7 mouse cellular contexts compared by ENCODE assay signal in the genomic region with DNA sequence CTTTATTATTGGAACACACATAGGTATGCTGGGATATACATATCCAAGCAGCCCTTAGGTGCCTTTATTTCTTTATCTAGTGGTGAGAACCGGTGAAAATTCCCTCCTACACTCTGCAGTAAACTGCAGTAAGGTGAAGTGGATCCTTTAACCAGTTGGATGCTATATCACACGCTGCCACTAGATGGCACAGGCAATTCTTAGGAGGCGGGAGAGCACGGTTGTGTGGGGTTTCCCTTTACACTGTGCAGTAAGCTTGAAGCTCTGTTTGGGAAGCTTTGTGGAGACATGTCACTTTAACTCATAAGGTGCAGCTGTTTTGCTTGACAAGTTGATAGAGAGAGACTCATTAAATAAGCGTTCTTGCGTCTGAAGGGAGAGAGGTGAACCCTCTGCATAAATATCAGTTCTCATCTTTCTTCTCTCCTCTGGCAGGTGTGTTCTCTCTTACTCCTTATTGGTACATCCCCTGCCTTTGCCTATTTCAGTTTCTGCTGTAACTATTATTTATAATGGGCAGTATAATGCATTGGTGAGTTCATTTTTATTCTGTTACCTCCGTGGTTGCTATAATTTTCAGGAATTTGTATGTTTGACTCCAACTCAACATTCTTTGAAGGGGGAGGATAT. TPM values are rescaled to one million over a fixed set of nuclear protein-coding genes. Genes with fewer than 3 reads are reported as not detected.
DNase-seq lines count a peak whose midpoint lies in the region; ATAC-seq lines count a peak whose summit lies in the region.

No protein-coding gene starts in this region.

- H3K4me2 ChIP-seq in hindbrain, embryonic 13.5 days = no peak overlapping the region

- H3K27me3 ChIP-seq in forebrain, embryonic 10.5 days (ENCODE audit: poor library complexity, severe bottlenecking) = no peaks in the 10 kb centered on the region
- H3K27me3 ChIP-seq in hindbrain, embryonic 13.5 days = no peaks in the 10 kb centered on the region

- no peaks in the 10 kb centered on the region for H3K9me3 ChIP-seq in forebrain, embryonic 10.5 days
- H3K9me3 ChIP-seq in hindbrain, embryonic 13.5 days = no peaks in the 10 kb centered on the region

- peak; percentile 20 for DNase-seq in Muller cell, postnatal 12 days (ENCODE audit: inconsistent ontology term)
- DNase-seq in brain, embryonic 18.5 days (ENCODE audit: low read depth, low spot score) = peak; percentile 65
- DNase-seq in forebrain, embryonic 10.5 days (ENCODE audit: extremely low spot score, low spot score) = peak; percentile 50
- peak; percentile 48 to 54 for DNase-seq in layer of hippocampus, postnatal 36 days
- peak; percentile 76 for DNase-seq in lung, postnatal 36 days
- DNase-seq in right cerebral cortex, adult 2 months (ENCODE audit: low spot score in 2 of 2) = peak; percentile 80 to 88

- H3K9ac ChIP-seq in hindbrain, embryonic 13.5 days = no peak overlapping the region

- H3K4me1 ChIP-seq in forebrain, embryonic 10.5 days = no peaks in the 10 kb centered on the region
- H3K4me1 ChIP-seq in hindbrain, embryonic 13.5 days (replicated peaks) = no peaks in the 10 kb centered on the region

- no peak overlapping the region for H3K27ac ChIP-seq in forebrain, embryonic 10.5 days
- no peak overlapping the region for H3K27ac ChIP-seq in hindbrain, embryonic 13.5 days

- 13% methylated on average over 7 of the region's 7 CpGs for WGBS in forebrain, embryonic 10.5 days
- WGBS in hindbrain, embryonic 13.5 days = 10% methylated on average over 7 of the region's 7 CpGs

- peak; percentile 91 for ATAC-seq in hindbrain, embryonic 13.5 days (ENCODE audit: low FRiP score)

- H3K36me3 ChIP-seq in forebrain, embryonic 10.5 days (replicated peaks) = no peaks in the 10 kb centered on the region
- no peaks in the 10 kb centered on the region for H3K36me3 ChIP-seq in hindbrain, embryonic 13.5 days

- H3K4me3 ChIP-seq in forebrain, embryonic 10.5 days = no peak overlapping the region
- H3K4me3 ChIP-seq in hindbrain, embryonic 13.5 days = no peak overlapping the region

RNA-seq across cellular contexts. Expression of a gene that starts 22.9 kb away (rescaled TPM):
- polyA plus RNA-seq in forebrain, embryonic 10.5 days (2016; fragmentation: Nextera tagmentation; extraction: Ambion mirVana) = 66.0 and 67.0 TPM in 2 replicates
- 167 and 177 TPM in 2 replicates for polyA plus RNA-seq in hindbrain, embryonic 13.5 days (2015; fragmentation: Nextera tagmentation; extraction: Ambion mirVana)
- total RNA-seq in layer of hippocampus, postnatal 36 days (2021) = 100 to 1,000 TPM; 178 to 205 TPM

Comparison
In these comparisons a context has a peak if more than half of its experiments do, and no peak if none do; other contexts are left out.
1. DNase-seq: peak in every context shown above with its lines; median percentile 84 in right cerebral cortex, adult 2 months; 76 in lung, postnatal 36 days; 65 in brain, embryonic 18.5 days; 51 in layer of hippocampus, postnatal 36 days; 50 in forebrain, embryonic 10.5 days; 20 in Muller cell, postnatal 12 days.